Mouse (Mus musculus) monocyte, adult 5-6 weeks (primary cell): ENCODE results near the gene Prdm2. TPM values are rescaled to one million over a fixed set of nuclear protein-coding genes. Genes with fewer than 3 reads are reported as not detected.

Experiments used
- ATAC-seq: fragments of 153-309, 156-312 bp; replicated peaks from 2 replicates; pipeline ENCODE4 v1.8.0; 2017; ENCODE audit warnings: mild to moderate bottlenecking; ENCODE audit not compliant: low TSS enrichment, insufficient number of reproducible peaks, severe bottlenecking, poor library complexity, low FRiP score
- total RNA-seq: library from RNA; stranded (forward); fragments of 200-1000, 200-491, 200-594 nt; gene quantifications from 3 replicates; pipeline ENCODE4 v1.2.3, GENCODE M21; 2017

Prdm2 gene
- total RNA-seq, 1 experiment from 2014 or later = 30.2 TPM

- ATAC-seq = no peak
Measured at GRCm38 (mm10) chr4:143058765-143059344, 153.9 kb downstream of the Prdm2 start.

Other genes starting within 250 kb of the Prdm2 start
- gene Pdpn, start 86.6 kb upstream of the Prdm2 start, total RNA-seq = not detected in 3 replicates
- not detected in 3 replicates for gene Lrrc38, start 136.8 kb upstream of the Prdm2 start, total RNA-seq
- gene Pramel1, start 181.4 kb upstream of the Prdm2 start, total RNA-seq = not detected in 3 replicates
- 28.4 to 41.2 TPM (median 40.7 TPM) in 3 replicates for gene Pramef8, start 199.4 kb upstream of the Prdm2 start, total RNA-seq
- not detected in 3 replicates for gene Oog4, start 237.3 kb upstream of the Prdm2 start, total RNA-seq